Mouse (Mus musculus): ENCODE measurements around the gene Cilp.

Cilp gene

GRCm38 (mm10) chr9:65294716-65295378 is 29.9 kb downstream of the Cilp start:
- no peak for DNase-seq (ENCODE audit: low read depth)

GRCm38 (mm10) chr9:65297056-65297455 is 32.1 kb downstream of the Cilp start:
- no peak for DNase-seq (ENCODE audit: low read depth)

GRCm38 (mm10) chr9:65298761-65299160 is 33.8 kb downstream of the Cilp start:
- DNase-seq (ENCODE audit: low read depth), result no peak

- no peak for DNase-seq (ENCODE audit: low read depth)
Observed at GRCm38 (mm10) chr9:65299650-65300049, 34.7 kb downstream of the Cilp start.

GRCm38 (mm10) chr9:65302327-65302983 is 37.5 kb downstream of the Cilp start:
- DNase-seq (ENCODE audit: low read depth), result no peak

- DNase-seq (ENCODE audit: low read depth), result no peak
Observed at GRCm38 (mm10) chr9:65303586-65303985, 38.6 kb downstream of the Cilp start.

GRCm38 (mm10) chr9:65304300-65304699 is 39.3 kb downstream of the Cilp start:
- no peak for DNase-seq (ENCODE audit: low read depth)

- DNase-seq (ENCODE audit: low read depth), result no peak
Observed at GRCm38 (mm10) chr9:65306672-65307071, 41.7 kb downstream of the Cilp start.

- DNase-seq (ENCODE audit: low read depth), result no peak
Observed at GRCm38 (mm10) chr9:65308011-65308410, 43.0 kb downstream of the Cilp start.

- peak; percentile 10 for DNase-seq (ENCODE audit: low read depth)
Observed at GRCm38 (mm10) chr9:65312669-65313357, 47.8 kb downstream of the Cilp start.

GRCm38 (mm10) chr9:65313846-65314245 is 48.9 kb downstream of the Cilp start:
- DNase-seq (ENCODE audit: low read depth), result no peak

GRCm38 (mm10) chr9:65322255-65322900 is 57.4 kb downstream of the Cilp start:
- no peak for DNase-seq (ENCODE audit: low read depth)

- DNase-seq (ENCODE audit: low read depth), result no peak
Observed at GRCm38 (mm10) chr9:65325971-65326370, 61.0 kb downstream of the Cilp start.

GRCm38 (mm10) chr9:65327371-65327770 is 62.4 kb downstream of the Cilp start:
- no peak for DNase-seq (ENCODE audit: low read depth)

All from induced T-regulatory cell, adult 2 months (primary cell).